Mouse (Mus musculus) liver, adult 2 months (tissue): Measurements from ENCODE around the gene Sorbs2. TPM values are rescaled to one million over a fixed set of nuclear protein-coding genes. Genes with fewer than 3 reads are reported as not detected.

Source experiments
- DNase-seq: peaks from one replicate; pipeline ENCODE4 v3.0.0-alpha.2; 2011; ENCODE audit warnings: low read depth, low spot score; ENCODE audit errors: extremely low read depth
- H3K27ac ChIP-seq: fragments of 200-500 bp; replicated peaks from 2 replicates; pipeline ENCODE4 v1.5.1; 2012; ENCODE audit warnings: low read depth, mild to moderate bottlenecking, control low read depth, inconsistent platforms, low read length; ENCODE audit not compliant: insufficient read depth
- H3K27me3 ChIP-seq: fragments of 200-500 bp; 2 replicates; pipeline ENCODE4 v1.6.1; 2012; ENCODE audit warnings: mild to moderate bottlenecking, moderate library complexity, low read length, inconsistent platforms; ENCODE audit not compliant: control insufficient read depth, insufficient read depth
- H3K36me3 ChIP-seq: fragments of 200-500 bp; 2 replicates; pipeline ENCODE4 v1.6.1; 2012; ENCODE audit warnings: low read length, inconsistent platforms; ENCODE audit not compliant: control insufficient read depth, insufficient read depth
- H3K4me1 ChIP-seq: fragments of 200-500 bp; 2 replicates; pipeline ENCODE4 v1.6.1; 2011; ENCODE audit warnings: low read length; ENCODE audit not compliant: control insufficient read depth, insufficient read depth
- H3K4me3 ChIP-seq: fragments of 200-500 bp; 2 replicates; pipeline ENCODE4 v1.5.1; 2011; ENCODE audit warnings: low read depth, mild to moderate bottlenecking, control low read depth, low read length, moderate library complexity; ENCODE audit not compliant: insufficient read depth
- H3K79me2 ChIP-seq: fragments of 200-500 bp; 2 replicates; pipeline ENCODE4 v1.6.1; 2012; ENCODE audit warnings: inconsistent platforms, mild to moderate bottlenecking, low read length, moderate library complexity; ENCODE audit not compliant: control insufficient read depth, insufficient read depth
- H3K9ac ChIP-seq: fragments of 200-500 bp; 2 replicates; pipeline ENCODE4 v1.6.1; 2012; ENCODE audit warnings: low read depth, mild to moderate bottlenecking, control low read depth, inconsistent platforms, low read length
- CTCF ChIP-seq: fragments of 200-500 bp; IDR thresholded peaks from 2 replicates; pipeline ENCODE4 v1.5.1; 2011; ENCODE audit warnings: low read depth, low read length, control low read depth
- POLR2A ChIP-seq: fragments of 200-500 bp; IDR thresholded peaks from 2 replicates; pipeline ENCODE4 v1.6.1; 2011; ENCODE audit warnings: low read length, control low read depth; ENCODE audit not compliant: insufficient read depth; ENCODE audit errors: extremely low read depth
- WGBS: fragments of 180-500 bp; shearing (Covaris S2); methylation state at CpG from one replicate; pipeline ENCODE4 v1.1.7; 2018; 5-methylcytosine and 5-hydroxymethylcytosine counted together
- polyA plus RNA-seq: library from polyadenylated mRNA; depleted of rRNA; stranded (reverse); fragments of >200 nt; gene quantifications from 2 replicates; pipeline ENCODE4 v1.2.3, GENCODE M21; 2012
- total RNA-seq: library from RNA; depleted of rRNA; stranded (reverse); fragments of >200 nt; gene quantifications from 2 replicates; pipeline ENCODE4 v1.2.3, GENCODE M21; 2014

Sorbs2 gene
- total and polyA plus RNA-seq, 2 experiments = 40.7 to 51.9 TPM

- DNase-seq = no peak
- TF ChIP-seq CTCF = no peak
- no peaks in the 10 kb centered on the region for H3K79me2 ChIP-seq
- 88% methylated on average over 7 of the region's 7 CpGs for WGBS
- no peak overlapping the region for H3K27ac ChIP-seq
- H3K27me3 ChIP-seq = no peaks in the 10 kb centered on the region
- no peaks in the 10 kb centered on the region for H3K4me1 ChIP-seq
- no peak overlapping the region for H3K4me3 ChIP-seq
- H3K9ac ChIP-seq = no peak overlapping the region
- H3K36me3 ChIP-seq = no peaks in the 10 kb centered on the region
Measured at GRCm38 (mm10) chr8:45503971-45504370, 3.6 kb upstream of the Sorbs2 start.

GRCm38 (mm10) chr8:45506376-45506775, 1.2 kb upstream of the Sorbs2 start:
- 72% methylated on average over 4 of the region's 4 CpGs for WGBS
- no peaks in the 10 kb centered on the region for H3K36me3 ChIP-seq
- no peaks in the 10 kb centered on the region for H3K27me3 ChIP-seq
- no peak for DNase-seq
- H3K79me2 ChIP-seq = no peaks in the 10 kb centered on the region
- no peak overlapping the region for H3K27ac ChIP-seq
- H3K4me3 ChIP-seq = no peak overlapping the region
- no peak for TF ChIP-seq CTCF
- no peak for TF ChIP-seq POLR2A
- no peaks in the 10 kb centered on the region for H3K4me1 ChIP-seq
- no peak overlapping the region for H3K9ac ChIP-seq

GRCm38 (mm10) chr8:45507277-45507633, 333 bp upstream of the Sorbs2 start:
- no peak for TF ChIP-seq POLR2A
- TF ChIP-seq CTCF = no peak
- H3K27ac ChIP-seq = no peak overlapping the region
- H3K36me3 ChIP-seq = no peaks in the 10 kb centered on the region
- WGBS = 82% methylated on average over 8 of the region's 8 CpGs
- DNase-seq = no peak
- no peaks in the 10 kb centered on the region for H3K4me1 ChIP-seq
- no peak overlapping the region for H3K9ac ChIP-seq
- no peaks in the 10 kb centered on the region for H3K27me3 ChIP-seq
- H3K79me2 ChIP-seq = no peaks in the 10 kb centered on the region
- H3K4me3 ChIP-seq = no peak overlapping the region

- H3K4me1 ChIP-seq = no peaks in the 10 kb centered on the region
- H3K27ac ChIP-seq = no peak overlapping the region
- WGBS = 82% methylated on average over 7 of the region's 7 CpGs
- H3K9ac ChIP-seq = no peak overlapping the region
- no peak overlapping the region for H3K4me3 ChIP-seq
- TF ChIP-seq CTCF (no peak), POLR2A (no peak)
- no peaks in the 10 kb centered on the region for H3K36me3 ChIP-seq
- DNase-seq = no peak
- no peaks in the 10 kb centered on the region for H3K27me3 ChIP-seq
- H3K79me2 ChIP-seq = no peaks in the 10 kb centered on the region
Measured at GRCm38 (mm10) chr8:45508521-45509104, 1.0 kb downstream of the Sorbs2 start.

- no peaks in the 10 kb centered on the region for H3K27me3 ChIP-seq
- DNase-seq = no peak
- H3K79me2 ChIP-seq = no peaks in the 10 kb centered on the region
- H3K4me1 ChIP-seq = no peaks in the 10 kb centered on the region
- no peak overlapping the region for H3K9ac ChIP-seq
- H3K27ac ChIP-seq = no peak overlapping the region
- TF ChIP-seq CTCF (no peak), POLR2A (no peak)
- H3K36me3 ChIP-seq = no peaks in the 10 kb centered on the region
- no peak overlapping the region for H3K4me3 ChIP-seq
Measured at GRCm38 (mm10) chr8:45512369-45512768, 4.8 kb downstream of the Sorbs2 start.

- Histone ChIP-seq H3K27ac (no peak overlapping the region), H3K36me3 (no peaks in the 10 kb centered on the region), H3K4me3 (no peak overlapping the region), H3K4me1 (no peaks in the 10 kb centered on the region), H3K79me2 (no peaks in the 10 kb centered on the region), H3K9ac (no peak overlapping the region), H3K27me3 (no peaks in the 10 kb centered on the region)
- TF ChIP-seq POLR2A = no peak
- no peak for TF ChIP-seq CTCF
- 78% methylated on average over 6 of the region's 6 CpGs for WGBS
- no peak for DNase-seq
Measured at GRCm38 (mm10) chr8:45521595-45521994, 14.0 kb downstream of the Sorbs2 start.
